Mouse (Mus musculus) hindbrain, embryonic 10.5 days (tissue): ENCODE measurements around the gene Cd164. TPM values are rescaled to one million over a fixed set of nuclear protein-coding genes. Genes with fewer than 3 reads are reported as not detected.

ENCODE experiments used
- DNase-seq: peaks from one replicate; pipeline ENCODE4 v3.0.0-alpha.2; 2017; ENCODE audit warnings: low spot score
- H3K27ac ChIP-seq: fragments of 300-500 bp; sonication (generic); 2 replicates; pipeline ENCODE4 v1.5.1; 2016; ENCODE audit warnings: mild to moderate bottlenecking, moderate library complexity
- H3K27me3 ChIP-seq: fragments of 300-500 bp; sonication (generic); 2 replicates; pipeline ENCODE4 v1.6.1; 2016; ENCODE audit warnings: mild to moderate bottlenecking; ENCODE audit not compliant: poor library complexity, insufficient read depth, severe bottlenecking
- H3K36me3 ChIP-seq: fragments of 300-500 bp; sonication (generic); 2 replicates; pipeline ENCODE4 v1.6.1; 2016; ENCODE audit warnings: mild to moderate bottlenecking, moderate library complexity
- H3K4me1 ChIP-seq: fragments of 300-500 bp; sonication (generic); replicated peaks from 2 replicates; pipeline ENCODE4 v1.6.1; 2016; ENCODE audit warnings: mild to moderate bottlenecking
- H3K4me3 ChIP-seq: fragments of 300-500 bp; sonication (generic); 2 replicates; pipeline ENCODE4 v1.5.1; 2016; ENCODE audit warnings: mild to moderate bottlenecking, moderate library complexity
- H3K9me3 ChIP-seq: fragments of 300-500 bp; sonication (generic); 2 replicates; pipeline ENCODE4 v1.6.1; 2016; ENCODE audit warnings: mild to moderate bottlenecking, moderate library complexity
- WGBS: fragments of 180-500 bp; shearing (Covaris S2); methylation state at CpG from one replicate; pipeline ENCODE4 v1.1.7; 2016; 5-methylcytosine and 5-hydroxymethylcytosine counted together
- polyA plus RNA-seq: library from polyadenylated mRNA; unstranded; fragments of >200 nt; fragmentation: Nextera tagmentation; extraction: Ambion mirVana; gene quantifications from 2 replicates; pipeline ENCODE4 v1.2.1, GENCODE M21; 2016

The Cd164 gene
- polyA plus RNA-seq, 1 experiment from 2014 or later = 87.6 TPM

GRCm38 (mm10) chr10:41514921-41515320 is 4.3 kb upstream of the Cd164 start:
- Histone ChIP-seq H3K4me3 (no peak overlapping the region), H3K9me3 (no peaks in the 10 kb centered on the region)
- DNase-seq = no peak

DNA sequence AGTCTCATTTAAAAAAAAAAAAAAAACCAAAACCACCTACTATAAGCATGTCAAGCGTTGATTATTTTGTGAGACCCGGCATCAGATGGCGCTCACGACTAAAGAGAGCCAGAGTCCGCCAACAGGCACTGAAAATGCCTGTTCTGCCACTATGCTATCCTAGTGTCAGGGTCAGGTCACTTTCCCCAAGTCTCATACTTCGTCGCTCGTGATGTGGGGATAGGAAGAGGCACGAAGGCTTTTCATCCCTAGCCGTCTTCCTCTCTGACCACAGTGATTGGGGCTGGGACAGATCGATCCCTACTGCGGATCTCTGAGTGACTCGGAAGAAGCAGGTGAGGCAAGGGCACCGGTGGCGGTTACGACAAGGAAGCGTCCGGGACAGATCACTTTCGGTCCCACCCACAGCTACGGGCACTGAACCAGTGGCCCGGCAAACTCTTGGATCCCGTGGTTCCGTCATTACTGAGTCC is 670 bp upstream of the Cd164 start:
- Histone ChIP-seq H3K4me1 (peaks cover 31% of the 10 kb centered on the region), H3K4me3 (peak overlapping the region; percentile 95), H3K27me3 (no peaks in the 10 kb centered on the region), H3K36me3 (peaks cover 10% of the 10 kb centered on the region), H3K9me3 (no peaks in the 10 kb centered on the region), H3K27ac (peak overlapping the region; percentile 99)
- no peak for DNase-seq
- WGBS = under 1% methylated on average over 23 of the region's 23 CpGs

More at GRCm38 (mm10) chr10:41514921-41515320, 4.3 kb upstream of the Cd164 start:
- H3K27ac ChIP-seq = no peak overlapping the region
- no peaks in the 10 kb centered on the region for H3K36me3 ChIP-seq
- no peaks in the 10 kb centered on the region for H3K27me3 ChIP-seq
- H3K4me1 ChIP-seq = peaks cover 5% of the 10 kb centered on the region; the same call in 1 of the 2 replicates

- no peaks in the 10 kb centered on the region for H3K9me3 ChIP-seq
- DNase-seq = no peak
- peaks cover 31% of the 10 kb centered on the region for H3K4me1 ChIP-seq
- H3K27ac ChIP-seq = peak overlapping the region; percentile 99
- peaks cover 23% of the 10 kb centered on the region for H3K36me3 ChIP-seq
- under 1% methylated on average over 65 of the region's 65 CpGs for WGBS
- peak overlapping the region; percentile 95 for H3K4me3 ChIP-seq
- H3K27me3 ChIP-seq = no peaks in the 10 kb centered on the region
These were observed 611 bp downstream of the Cd164 start for GRCm38 (mm10) chr10:41519640-41520409.

DNA sequence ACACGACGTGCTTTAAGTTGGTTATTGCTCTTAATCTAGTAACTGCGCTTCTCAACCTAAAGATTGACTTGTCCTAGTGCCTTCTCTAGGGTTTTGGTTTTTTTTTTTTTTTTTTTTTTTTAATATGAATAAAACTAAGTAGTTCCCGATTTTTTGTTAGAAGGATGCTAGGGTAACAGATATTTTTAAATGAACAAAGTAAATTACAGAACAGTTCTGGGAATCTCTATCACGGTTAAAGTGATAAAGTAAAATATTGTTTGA is 1.1 kb downstream of the Cd164 start:
- Histone ChIP-seq H3K4me1 (peaks cover 31% of the 10 kb centered on the region), H3K4me3 (peak overlapping the region; percentile 95), H3K9me3 (no peaks in the 10 kb centered on the region), H3K36me3 (peaks cover 28% of the 10 kb centered on the region), H3K27ac (peak overlapping the region; percentile 99), H3K27me3 (no peaks in the 10 kb centered on the region)
- WGBS = 11% methylated on average over 5 of the region's 5 CpGs
- DNase-seq = no peak

- 93% methylated on average over 3 of the region's 3 CpGs for WGBS
- DNase-seq = no peak
- H3K27me3 ChIP-seq = no peaks in the 10 kb centered on the region
- peaks cover 54% of the 10 kb centered on the region for H3K36me3 ChIP-seq
- no peak overlapping the region for H3K4me3 ChIP-seq
- H3K27ac ChIP-seq = no peak overlapping the region
- no peaks in the 10 kb centered on the region for H3K9me3 ChIP-seq
- peaks cover 26% of the 10 kb centered on the region for H3K4me1 ChIP-seq
These were observed 4.2 kb downstream of the Cd164 start for GRCm38 (mm10) chr10:41523386-41523785.

GRCm38 (mm10) chr10:41525696-41526095 is 6.5 kb downstream of the Cd164 start:
- H3K9me3 ChIP-seq = no peaks in the 10 kb centered on the region
- H3K36me3 ChIP-seq = peaks cover 77% of the 10 kb centered on the region
- H3K4me3 ChIP-seq = no peak overlapping the region
- H3K4me1 ChIP-seq = peaks cover 24% of the 10 kb centered on the region
- H3K27ac ChIP-seq = no peak overlapping the region
- 90% methylated on average over 1 of the region's 1 CpGs for WGBS
- no peak for DNase-seq
- H3K27me3 ChIP-seq = no peaks in the 10 kb centered on the region

- no peaks in the 10 kb centered on the region for H3K4me1 ChIP-seq
- H3K4me3 ChIP-seq = no peak overlapping the region
- H3K27ac ChIP-seq = no peak overlapping the region
- peaks cover 95% of the 10 kb centered on the region for H3K36me3 ChIP-seq
- H3K9me3 ChIP-seq = no peaks in the 10 kb centered on the region
- WGBS = 90% methylated on average over 5 of the region's 5 CpGs
- no peaks in the 10 kb centered on the region for H3K27me3 ChIP-seq
- DNase-seq = no peak
These were observed 10.8 kb downstream of the Cd164 start for GRCm38 (mm10) chr10:41529972-41530371.

DNA sequence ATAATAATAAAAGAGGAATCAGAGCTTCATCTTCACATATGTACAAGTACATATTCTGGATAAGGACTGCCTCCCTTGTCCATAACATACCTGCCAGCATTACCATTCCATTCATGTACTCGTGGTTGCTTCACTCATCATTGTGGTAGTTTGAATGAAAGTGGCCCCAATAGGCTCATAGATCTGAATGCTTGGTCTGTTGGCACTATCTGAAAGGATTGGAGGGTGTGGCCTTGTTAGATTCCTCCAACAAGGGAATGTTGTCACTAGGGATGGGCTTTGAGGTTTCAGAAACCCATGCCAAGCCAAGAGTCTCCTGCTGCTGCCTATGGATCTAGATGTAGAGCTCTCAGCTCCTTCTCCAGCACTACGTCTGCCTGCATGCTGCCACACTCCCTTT is 16.8 kb downstream of the Cd164 start:
- H3K36me3 ChIP-seq = peaks cover 78% of the 10 kb centered on the region
- no peak overlapping the region for H3K27ac ChIP-seq
- WGBS = 97% methylated on average over 2 of the region's 2 CpGs
- H3K9me3 ChIP-seq = no peaks in the 10 kb centered on the region
- H3K4me3 ChIP-seq = no peak overlapping the region
- no peaks in the 10 kb centered on the region for H3K27me3 ChIP-seq
- DNase-seq = no peak
- no peaks in the 10 kb centered on the region for H3K4me1 ChIP-seq

DNA sequence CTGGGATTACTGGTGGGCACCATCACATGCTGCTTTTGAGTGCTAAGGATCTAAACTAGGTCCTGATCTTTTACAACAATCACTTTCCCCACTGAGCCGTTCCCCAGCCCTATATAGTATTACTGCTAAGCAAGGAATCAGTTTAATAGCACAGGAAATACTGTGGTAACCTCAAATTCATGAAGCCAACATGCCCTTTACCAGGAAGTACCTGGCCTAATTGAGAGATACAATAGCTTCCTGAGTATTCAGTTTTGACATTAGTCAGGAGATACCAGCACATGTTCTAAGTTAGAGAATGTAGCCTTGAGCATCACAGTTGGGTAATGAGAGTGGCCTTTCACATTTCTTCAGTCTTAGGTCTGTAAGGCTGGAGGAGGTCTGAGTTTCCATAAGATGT is 17.5 kb downstream of the Cd164 start:
- no peak overlapping the region for H3K27ac ChIP-seq
- H3K36me3 ChIP-seq = peaks cover 71% of the 10 kb centered on the region
- H3K9me3 ChIP-seq = no peaks in the 10 kb centered on the region
- DNase-seq = no peak
- WGBS = 98% methylated on average over 1 of the region's 1 CpGs
- no peak overlapping the region for H3K4me3 ChIP-seq
- H3K4me1 ChIP-seq = no peaks in the 10 kb centered on the region
- no peaks in the 10 kb centered on the region for H3K27me3 ChIP-seq

GRCm38 (mm10) chr10:41537226-41537982 is 18.2 kb downstream of the Cd164 start:
- peaks cover 64% of the 10 kb centered on the region for H3K36me3 ChIP-seq
- no peaks in the 10 kb centered on the region for H3K4me1 ChIP-seq
- no peaks in the 10 kb centered on the region for H3K9me3 ChIP-seq
- no peak overlapping the region for H3K4me3 ChIP-seq
- no peak for DNase-seq
- 90% methylated on average over 4 of the region's 4 CpGs for WGBS
- no peak overlapping the region for H3K27ac ChIP-seq
- H3K27me3 ChIP-seq = no peaks in the 10 kb centered on the region

GRCm38 (mm10) chr10:41537983-41538330 is 18.7 kb downstream of the Cd164 start:
- Histone ChIP-seq H3K36me3 (peaks cover 59% of the 10 kb centered on the region), H3K9me3 (no peaks in the 10 kb centered on the region), H3K27ac (no peak overlapping the region), H3K27me3 (no peaks in the 10 kb centered on the region), H3K4me1 (no peaks in the 10 kb centered on the region), H3K4me3 (no peak overlapping the region)
- 96% methylated on average over 3 of the region's 3 CpGs for WGBS
- no peak for DNase-seq

GRCm38 (mm10) chr10:41538986-41539385 is 19.8 kb downstream of the Cd164 start:
- no peak for DNase-seq
- Histone ChIP-seq H3K4me3 (no peak overlapping the region), H3K27me3 (no peaks in the 10 kb centered on the region), H3K9me3 (no peaks in the 10 kb centered on the region), H3K36me3 (peaks cover 48% of the 10 kb centered on the region), H3K27ac (no peak overlapping the region), H3K4me1 (no peaks in the 10 kb centered on the region)
- WGBS = 94% methylated on average over 4 of the region's 4 CpGs

GRCm38 (mm10) chr10:41542057-41542456 is 22.8 kb downstream of the Cd164 start:
- H3K36me3 ChIP-seq = peaks cover 18% of the 10 kb centered on the region
- no peak overlapping the region for H3K4me3 ChIP-seq
- no peak overlapping the region for H3K27ac ChIP-seq
- no peaks in the 10 kb centered on the region for H3K9me3 ChIP-seq
- H3K4me1 ChIP-seq = peaks cover 8% of the 10 kb centered on the region
- WGBS = 96% methylated on average over 6 of the region's 6 CpGs
- DNase-seq = no peak
- no peaks in the 10 kb centered on the region for H3K27me3 ChIP-seq
